Mouse (Mus musculus): ENCODE measurements around the gene Tac4. TPM values are rescaled to one million over a fixed set of nuclear protein-coding genes. Genes with fewer than 3 reads are reported as not detected.

Gene Tac4
- polyA plus RNA-seq (2012; rRNA removed) = not detected in 2 replicates

DNA sequence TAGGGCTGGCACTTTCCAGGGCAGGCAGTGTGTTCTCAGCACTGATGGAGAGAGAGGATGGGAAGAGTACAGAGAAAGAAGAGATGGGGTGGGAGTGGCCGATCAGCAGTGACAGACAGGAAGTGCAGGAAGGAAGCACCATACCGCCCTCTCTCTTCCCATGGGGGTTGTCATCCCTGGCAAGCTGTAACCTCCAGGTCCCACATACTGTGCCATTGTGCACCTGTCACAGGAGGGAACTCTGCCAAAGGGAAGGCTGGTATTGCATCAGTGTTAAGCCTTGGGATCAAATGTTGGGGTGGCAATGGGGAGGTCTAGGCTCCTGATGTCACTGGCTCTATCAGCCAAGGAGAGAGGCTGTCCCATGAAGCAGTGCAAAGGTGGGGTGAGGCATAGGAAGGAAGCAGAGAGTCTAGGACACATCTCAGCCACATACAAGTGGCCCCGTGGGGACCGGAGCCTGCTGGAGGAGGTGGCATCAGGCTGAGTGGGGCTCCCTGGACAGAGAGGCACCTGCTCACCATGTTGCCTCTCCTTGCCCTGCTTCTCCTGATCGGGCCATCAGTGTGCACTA is at the start of gene Tac4:
Tac4 (plus strand) TSS at position 352 of the 574 bp plus-strand sequence.

DNA sequence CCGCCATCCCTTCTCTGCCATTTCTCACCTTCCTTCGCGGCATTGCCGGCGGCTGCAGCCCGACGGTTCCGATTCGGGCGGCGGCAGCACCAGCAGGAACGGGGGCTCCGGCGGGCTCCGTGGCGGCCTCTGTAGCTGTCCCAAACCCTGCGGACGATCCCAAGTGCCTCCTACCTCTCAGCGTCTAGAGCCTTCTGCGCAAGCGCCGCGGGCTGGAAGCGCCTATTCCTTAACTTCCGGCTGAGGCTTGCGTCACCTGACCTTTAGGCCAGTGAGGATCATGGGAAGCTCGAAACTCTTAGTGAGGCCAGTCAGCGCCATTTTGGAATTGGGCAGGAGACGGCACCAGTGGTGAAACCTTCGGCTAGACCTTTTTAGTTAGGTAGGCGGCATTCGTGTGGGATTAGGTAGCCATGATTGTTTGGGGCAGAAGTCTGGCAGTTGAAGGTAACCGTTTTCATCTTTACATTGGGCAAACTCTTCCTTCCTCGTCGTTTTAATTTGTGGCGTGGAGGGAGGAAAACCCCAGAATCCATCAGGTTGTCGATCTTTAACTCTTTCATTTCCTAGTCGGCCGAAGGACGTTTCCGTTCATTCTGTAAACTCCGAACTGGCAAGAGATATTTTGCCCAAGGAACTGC is 48.8 kb downstream of the Tac4 start, which contains the start of gene Kat7:
Kat7 (minus strand) TSS at position 240 of the 641 bp plus-strand sequence.

Other genes starting within 250 kb of the Tac4 start
- gene Pdk2, start 220.2 kb upstream of the Tac4 start, polyA plus RNA-seq (2012; rRNA removed) = 70.6 and 78.0 TPM in 2 replicates
- 104 and 107 TPM in 2 replicates for gene Itga3, start 184.7 kb upstream of the Tac4 start, polyA plus RNA-seq (2012; rRNA removed)
- 0.14 TPM in 1 of 2 replicates, not detected in the other for gene Dlx3, start 141.4 kb upstream of the Tac4 start, polyA plus RNA-seq (2012; rRNA removed)
- not detected in 2 replicates for gene Dlx4, start 115.3 kb upstream of the Tac4 start, polyA plus RNA-seq (2012; rRNA removed)
- gene Kat7, start 48.7 kb downstream of the Tac4 start, polyA plus RNA-seq (2012; rRNA removed) = 23.2 and 26.3 TPM in 2 replicates
- gene Fam117a, start 75.5 kb downstream of the Tac4 start, polyA plus RNA-seq (2012; rRNA removed) = 24.4 and 28.3 TPM in 2 replicates
- 55.3 and 79.9 TPM in 2 replicates for gene Slc35b1, start 123.2 kb downstream of the Tac4 start, polyA plus RNA-seq (2012; rRNA removed)
- 28.8 and 30.9 TPM in 2 replicates for gene Spop, start 152.6 kb downstream of the Tac4 start, polyA plus RNA-seq (2012; rRNA removed)

All from colon, adult 2 months (tissue).